Mouse (Mus musculus) frontal cortex, postnatal 36 days (tissue): ENCODE measurements at regions not wholly inside any gene's neighbourhood (a gene's known extent, or its start where the extent isn't known, plus 50 kb on each side); places are given as distances from the start of the nearest gene placed in this dataset.
A peak's percentile ranks its signal among the peaks of the same experiment; 100 is the strongest.

ENCODE experiments used
- DNase-seq, 2 experiments: peaks; one replicate each; pipeline ENCODE4 v3.0.0; 2022; ENCODE audit warnings: low spot score in 2 of 2

GRCm38 (mm10) chr19:21913005-21913670, 135.0 kb downstream of the Cemip2 start:
- no peak for DNase-seq

DNA sequence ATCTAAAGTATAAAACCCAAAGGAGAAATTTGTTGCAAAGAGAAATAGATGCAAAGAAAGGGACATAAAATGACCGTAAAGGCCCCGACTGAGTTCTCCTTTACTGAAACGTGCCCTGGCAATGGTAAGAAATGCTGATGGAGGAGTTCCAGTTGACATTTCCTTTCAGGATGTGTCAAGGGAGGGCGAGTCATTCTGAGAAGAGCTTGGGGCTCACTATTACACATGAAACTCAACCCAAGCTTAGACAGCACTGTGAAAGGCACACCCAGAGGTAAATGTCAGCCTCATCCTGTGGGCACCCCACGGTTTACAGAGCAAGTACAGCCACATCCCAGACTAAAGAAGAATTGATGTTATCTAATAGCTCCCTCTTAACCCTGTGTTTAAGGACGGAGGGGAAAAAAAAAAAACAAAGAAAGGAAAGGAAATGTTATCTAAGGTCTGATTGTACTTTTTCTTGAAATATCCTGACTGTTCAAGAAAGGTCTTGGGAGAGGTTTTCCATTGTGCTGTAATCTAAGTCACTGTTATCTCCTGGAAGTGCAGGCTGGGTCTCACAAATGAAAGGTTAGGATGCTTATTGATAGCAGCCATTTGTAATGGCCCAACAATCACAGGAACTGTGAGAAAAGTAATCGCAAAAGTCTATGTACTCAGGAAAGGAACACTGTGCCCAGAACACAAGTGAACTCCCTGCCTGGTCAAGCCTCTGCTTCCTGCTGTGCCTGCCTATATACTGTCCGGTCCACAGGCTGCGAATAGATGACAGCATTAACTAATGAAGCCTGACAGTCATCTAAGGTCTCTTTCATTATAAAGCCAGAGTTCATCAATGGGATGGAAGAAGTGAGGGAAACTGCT, 135.8 kb downstream of the Cemip2 start:
- DNase-seq = no peak

DNA sequence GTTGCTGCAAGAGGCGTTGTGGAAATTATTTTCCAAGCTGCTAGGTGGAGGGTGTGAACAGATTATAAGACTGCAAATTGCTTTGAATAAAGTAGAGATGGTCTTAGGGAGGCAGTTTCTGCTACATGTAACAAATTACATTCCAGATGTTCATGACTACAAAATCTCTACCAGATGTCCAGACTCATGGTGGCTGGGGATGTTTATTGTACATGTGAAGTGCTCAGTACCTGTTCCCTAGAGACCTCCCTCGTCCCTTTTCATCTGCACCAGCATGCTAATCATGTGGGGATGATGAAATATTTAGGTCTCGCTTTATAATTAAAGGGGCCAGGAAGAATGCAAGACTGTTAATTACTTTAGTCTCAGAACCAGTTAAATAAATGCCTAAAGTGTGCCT, 136.5 kb downstream of the Cemip2 start:
- no peak for DNase-seq

DNA sequence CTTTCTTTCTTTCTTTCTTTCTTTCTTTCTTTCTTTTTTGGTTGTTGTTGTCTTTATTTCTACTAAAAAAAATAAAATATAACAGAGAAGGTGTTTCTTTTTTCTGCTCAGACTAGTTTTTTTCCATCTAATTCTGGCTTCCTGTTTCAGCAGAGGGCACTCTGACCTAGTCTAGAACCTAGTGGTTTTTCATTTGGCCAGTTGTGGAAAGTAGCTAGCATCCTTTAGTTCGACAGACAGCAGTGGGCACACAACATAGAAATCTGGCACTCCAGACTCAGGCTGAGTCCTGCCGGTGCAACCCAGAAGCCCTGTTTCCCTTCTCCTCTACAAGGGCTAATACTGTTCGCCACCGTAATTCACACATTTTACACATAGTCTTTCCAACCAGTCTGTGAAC, 140.0 kb downstream of the Cemip2 start:
- DNase-seq = no peak

DNA sequence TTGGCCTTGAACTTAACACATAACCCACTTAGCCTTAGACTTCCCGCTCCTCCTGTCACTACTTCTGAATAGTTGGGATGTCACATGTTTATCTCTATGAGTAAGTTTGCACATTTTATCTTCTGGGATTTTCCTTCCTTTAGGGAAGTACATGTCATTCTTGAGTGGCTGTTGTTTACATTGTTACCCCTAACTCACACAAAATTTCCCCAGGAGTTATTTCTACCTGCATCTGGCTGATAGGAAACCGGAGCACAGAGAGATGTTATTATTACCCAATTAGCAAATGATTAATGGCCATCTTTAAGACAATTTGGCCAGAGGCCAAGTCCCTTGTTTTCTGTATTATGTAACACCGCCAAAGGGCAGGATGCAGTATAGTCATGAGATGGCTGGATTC, 140.9 kb downstream of the Cemip2 start:
- DNase-seq = no peak

GRCm38 (mm10) chr19:21940114-21940513, 162.0 kb downstream of the Cemip2 start:
- no peak for DNase-seq

GRCm38 (mm10) chr19:21941720-21942119, 163.6 kb downstream of the Cemip2 start:
- DNase-seq = no peak

- no peak for DNase-seq
Observed at GRCm38 (mm10) chr19:21942286-21942685, 164.1 kb downstream of the Cemip2 start.

- DNase-seq = peak in 1 of 2 experiments; percentile 4
Observed at GRCm38 (mm10) chr19:21943407-21943806, 165.3 kb downstream of the Cemip2 start.

GRCm38 (mm10) chr19:21946262-21946922, 168.2 kb downstream of the Cemip2 start:
- DNase-seq = no peak

GRCm38 (mm10) chr19:21948030-21948429, 169.9 kb downstream of the Cemip2 start:
- DNase-seq = no peak

- DNase-seq = no peak
Observed at GRCm38 (mm10) chr19:21962635-21963034, 176.2 kb upstream of the Trpm3 start.

DNA sequence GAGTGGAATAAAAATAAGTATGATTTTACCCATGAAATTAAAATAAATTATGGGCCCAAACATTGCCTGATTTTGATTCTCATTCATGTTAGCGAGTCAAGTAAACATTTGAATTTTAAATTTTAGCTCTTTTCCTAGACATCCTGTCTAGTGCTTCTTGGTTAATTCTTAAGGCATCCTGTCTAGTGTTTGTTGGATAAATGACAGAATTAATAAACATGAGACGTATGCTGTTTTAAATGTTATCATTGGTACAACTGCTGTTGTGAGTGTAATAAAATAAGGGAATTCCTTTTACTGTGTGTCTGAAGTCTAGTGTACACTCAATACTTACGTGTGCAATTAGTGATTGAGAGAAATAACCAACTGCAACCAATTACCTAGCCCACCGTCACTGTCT, 149.0 kb upstream of the Trpm3 start:
- DNase-seq = no peak

- peak in 1 of 2 experiments; percentile 40 for DNase-seq
Observed at GRCm38 (mm10) chr19:21990970-21991369, 147.9 kb upstream of the Trpm3 start.

DNA sequence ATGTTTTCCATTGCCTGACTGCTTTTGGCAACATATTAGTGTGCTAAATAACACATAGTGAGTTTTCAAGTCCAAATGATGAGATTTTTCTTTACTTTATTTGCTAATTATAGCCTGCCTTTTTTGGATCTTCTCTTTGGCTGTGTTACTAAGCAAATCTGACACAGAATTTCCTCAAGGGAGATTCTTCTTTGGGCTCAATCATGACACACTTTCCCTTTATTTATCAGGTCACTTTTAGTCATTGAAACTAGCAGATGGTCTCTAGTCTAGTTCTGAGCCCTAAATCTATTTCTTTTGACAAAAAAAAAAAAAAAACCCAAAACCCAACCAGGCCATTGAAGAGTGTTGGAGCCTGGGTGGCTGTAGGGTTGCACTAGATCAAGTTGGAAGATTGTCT, 147.4 kb upstream of the Trpm3 start:
- no peak for DNase-seq

DNA sequence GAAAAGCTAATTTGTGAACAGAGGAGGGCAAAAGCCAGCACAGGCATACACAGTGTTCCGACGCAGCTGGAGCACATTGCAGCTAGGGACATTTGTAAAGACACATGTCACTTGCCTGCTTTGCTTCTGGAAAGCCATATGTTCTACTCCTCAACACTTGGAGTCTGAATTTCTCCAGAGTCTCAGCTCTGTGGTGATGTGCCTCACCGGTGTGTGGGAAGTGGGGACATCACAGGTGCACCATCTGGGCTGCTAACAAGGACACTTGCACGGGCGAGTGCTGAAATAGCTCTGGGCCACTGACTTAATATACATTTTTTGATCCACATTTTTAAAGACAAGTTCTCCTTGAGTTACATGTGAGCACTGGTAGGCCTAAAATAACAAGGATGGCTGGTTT, 139.2 kb upstream of the Trpm3 start:
- DNase-seq = peak; percentile 46 to 69

DNA sequence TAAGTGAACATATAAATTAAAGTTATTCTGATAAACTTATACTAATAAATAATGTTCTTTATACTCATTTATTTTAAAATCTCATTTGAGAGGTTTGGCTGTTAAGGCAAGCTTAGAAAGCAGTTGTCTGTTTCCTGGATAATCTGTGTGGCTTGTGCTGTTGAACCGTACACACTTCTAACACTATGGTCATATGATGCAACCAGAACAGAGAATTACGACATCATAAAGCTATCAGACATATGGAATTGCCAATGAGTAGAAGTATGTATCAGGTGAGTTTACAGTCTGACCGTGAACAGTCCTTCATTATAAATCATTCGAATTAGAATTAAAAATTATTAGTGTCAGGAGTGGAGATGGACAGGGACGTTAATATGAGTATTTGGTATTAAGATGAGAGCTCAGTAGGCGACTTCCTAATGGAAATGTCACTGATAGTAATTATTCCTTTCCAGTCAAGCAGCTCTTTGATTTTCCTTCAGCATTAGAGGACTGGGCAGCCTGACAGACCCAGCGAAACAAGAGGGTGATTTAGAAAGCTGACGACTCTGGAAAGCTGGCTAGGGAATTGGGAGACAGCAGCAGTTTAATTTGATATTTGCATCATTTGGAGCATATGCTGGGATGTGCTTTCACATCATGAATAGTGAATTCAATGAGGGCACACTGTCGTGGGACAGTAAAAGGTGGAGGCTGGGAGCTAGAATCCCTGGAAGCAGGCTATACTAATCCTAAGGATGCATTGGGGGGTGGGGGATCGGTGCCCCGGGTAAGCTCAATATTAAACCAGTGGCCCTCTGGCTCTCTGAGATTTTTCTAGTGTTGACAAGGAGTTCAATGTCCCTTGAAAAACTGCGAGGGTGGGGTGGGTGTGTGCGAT, 130.6 kb upstream of the Trpm3 start:
- DNase-seq = no peak

DNA sequence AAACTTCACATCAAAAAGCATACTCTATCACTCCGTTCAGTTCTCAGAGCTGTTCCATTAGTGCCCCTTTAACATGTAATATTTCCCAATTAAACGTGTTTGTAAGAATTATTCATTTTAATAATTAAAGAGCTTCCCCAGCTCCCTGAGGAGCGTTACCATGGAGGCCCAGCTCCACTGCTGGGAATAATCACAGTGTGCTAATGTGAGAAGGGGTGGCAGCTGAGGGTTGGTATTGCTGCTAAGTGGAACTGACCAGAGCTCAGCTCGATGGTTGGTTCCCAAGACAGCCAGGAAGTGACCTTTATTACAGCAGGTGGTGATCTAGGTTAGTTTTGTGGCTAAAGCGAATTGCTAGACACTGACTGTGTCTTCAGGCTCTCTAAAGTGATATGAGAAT, 128.6 kb upstream of the Trpm3 start:
- DNase-seq = no peak

DNA sequence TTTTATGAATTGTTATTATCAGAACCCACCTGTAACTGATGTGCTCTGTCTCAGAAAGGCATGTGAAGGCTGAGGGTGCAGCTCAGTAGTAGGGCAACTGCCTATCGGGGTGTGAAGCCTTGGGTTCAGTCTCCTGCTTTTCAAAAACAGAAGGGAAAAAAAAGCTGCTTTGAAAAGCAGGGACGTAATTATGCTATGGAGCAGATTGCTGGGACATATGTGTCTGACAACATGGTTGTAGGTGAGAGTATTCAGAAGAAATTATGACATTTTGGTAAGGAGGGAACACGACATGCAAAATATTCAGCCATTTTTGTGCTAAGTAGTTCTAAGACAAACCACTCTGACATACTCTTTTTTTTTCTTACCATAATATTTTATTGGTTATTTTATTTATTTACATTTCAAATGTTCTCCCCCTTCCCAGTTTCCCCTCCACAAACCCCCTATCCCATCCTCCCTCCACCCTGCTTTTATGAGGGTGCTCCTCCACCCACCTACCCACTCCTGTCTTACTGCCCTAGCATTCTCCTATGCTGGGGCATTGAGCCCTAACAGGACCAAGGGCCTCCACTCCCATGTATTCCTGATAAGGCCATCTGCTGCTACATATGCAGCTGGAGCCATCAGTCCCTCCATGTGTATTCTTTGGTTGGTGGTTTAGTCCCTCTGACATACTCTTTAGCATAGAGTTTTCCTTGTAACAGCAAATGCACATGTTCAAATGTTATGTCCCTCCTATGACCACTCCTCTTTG, 122.8 kb upstream of the Trpm3 start:
- peak in 1 of 2 experiments; percentile 12 for DNase-seq

GRCm38 (mm10) chr19:22017425-22017824, 121.4 kb upstream of the Trpm3 start:
- DNase-seq = no peak

- DNase-seq = no peak
Observed at GRCm38 (mm10) chr19:22027577-22027976, 111.3 kb upstream of the Trpm3 start.
